Mouse (Mus musculus): Measurements from ENCODE around the gene Sh3pxd2b. TPM values are rescaled to one million over a fixed set of nuclear protein-coding genes. Genes with fewer than 3 reads are reported as not detected.

The Sh3pxd2b gene
- polyA plus RNA-seq, 1 experiment, result 0.37 TPM

GRCm38 (mm10) chr11:32384135-32384801 lies 36.6 kb downstream of the Sh3pxd2b start:
- Histone ChIP-seq H3K27me3 (ENCODE audit: control insufficient read depth, insufficient read depth, low read length) (no peaks in the 10 kb centered on the region), H3K27ac (ENCODE audit: control insufficient read depth, insufficient read depth, low read depth, low read length) (no peak overlapping the region), H3K4me1 (ENCODE audit: control insufficient read depth, insufficient read depth, low read length) (peaks cover 2% of the 10 kb centered on the region; the same call in 1 of the 2 replicates), H3K36me3 (ENCODE audit: control insufficient read depth, insufficient read depth, low read length) (no peaks in the 10 kb centered on the region), H3K4me3 (ENCODE audit: control insufficient read depth, low read depth, low read length) (no peak overlapping the region)
- TF ChIP-seq POLR2A (IDR thresholded peaks at IDR 0.05; ENCODE audit: control insufficient read depth, low read depth, low read length) (no peak), CTCF (IDR thresholded peaks at IDR 0.05; ENCODE audit: control insufficient read depth, insufficient read depth, insufficient replicate concordance, low read depth, low read length) (no peak)

DNA sequence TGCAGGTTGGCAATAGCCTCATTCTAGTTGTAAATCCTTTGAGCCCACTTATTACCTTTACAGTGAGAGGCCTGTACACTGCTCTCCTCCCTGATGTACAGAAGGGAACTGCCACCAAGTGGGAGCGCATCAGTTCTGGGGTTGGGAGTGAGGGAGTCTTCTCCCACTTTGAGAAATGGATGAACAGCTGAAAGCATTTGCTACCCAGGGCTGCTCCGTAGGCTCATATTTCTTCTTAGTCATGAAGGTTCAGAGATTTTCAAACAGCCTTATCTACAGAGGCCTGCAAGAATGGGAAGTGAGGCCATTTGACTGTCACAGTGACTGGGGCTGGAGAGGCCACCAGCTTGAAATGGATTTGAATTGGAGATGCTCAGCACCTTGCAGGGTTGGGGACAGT lies 38.4 kb downstream of the Sh3pxd2b start:
- H3K36me3 ChIP-seq (ENCODE audit: control insufficient read depth, insufficient read depth, low read length), result no peaks in the 10 kb centered on the region
- no peaks in the 10 kb centered on the region for H3K27me3 ChIP-seq (ENCODE audit: control insufficient read depth, insufficient read depth, low read length)

DNA sequence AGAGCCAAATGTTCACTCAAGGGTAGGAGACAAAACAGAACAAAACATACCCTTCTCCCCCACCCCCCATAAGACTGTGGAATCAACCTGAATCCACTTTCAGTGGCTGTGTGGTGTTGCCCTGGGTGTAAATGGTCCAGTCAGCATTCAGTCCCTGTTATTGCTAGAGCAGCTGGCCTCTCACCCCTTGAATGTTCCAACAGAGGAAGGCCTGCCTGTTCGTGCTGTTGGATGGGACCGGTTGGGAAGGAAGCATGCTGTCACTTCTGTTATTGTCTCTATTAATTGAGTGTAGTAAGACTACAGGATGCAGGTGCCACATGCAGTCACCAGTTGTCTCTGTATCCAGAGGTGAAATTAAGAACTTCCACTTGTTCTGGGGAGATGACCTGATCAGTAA lies 40.4 kb downstream of the Sh3pxd2b start:
- TF ChIP-seq CTCF (IDR thresholded peaks at IDR 0.05; ENCODE audit: control insufficient read depth, insufficient read depth, insufficient replicate concordance, low read depth, low read length) (no peak), POLR2A (IDR thresholded peaks at IDR 0.05; ENCODE audit: control insufficient read depth, low read depth, low read length) (no peak)
- Histone ChIP-seq H3K27ac (ENCODE audit: control insufficient read depth, insufficient read depth, low read depth, low read length) (no peak overlapping the region), H3K27me3 (ENCODE audit: control insufficient read depth, insufficient read depth, low read length) (no peaks in the 10 kb centered on the region), H3K4me3 (ENCODE audit: control insufficient read depth, low read depth, low read length) (no peak overlapping the region), H3K36me3 (ENCODE audit: control insufficient read depth, insufficient read depth, low read length) (no peaks in the 10 kb centered on the region), H3K4me1 (ENCODE audit: control insufficient read depth, insufficient read depth, low read length) (peaks cover 2% of the 10 kb centered on the region; the same call in 1 of the 2 replicates)

More for the DNA sequence above, 38.4 kb downstream of the Sh3pxd2b start:
- H3K27ac ChIP-seq (ENCODE audit: control insufficient read depth, insufficient read depth, low read depth, low read length), result no peak overlapping the region
- TF ChIP-seq POLR2A (IDR thresholded peaks at IDR 0.05; ENCODE audit: control insufficient read depth, low read depth, low read length) (no peak), CTCF (IDR thresholded peaks at IDR 0.05; ENCODE audit: control insufficient read depth, insufficient read depth, insufficient replicate concordance, low read depth, low read length) (no peak)
- H3K4me3 ChIP-seq (ENCODE audit: control insufficient read depth, low read depth, low read length), result no peak overlapping the region
- peaks cover 2% of the 10 kb centered on the region; the same call in 1 of the 2 replicates for H3K4me1 ChIP-seq (ENCODE audit: control insufficient read depth, insufficient read depth, low read length)

- no peaks in the 10 kb centered on the region for H3K36me3 ChIP-seq (ENCODE audit: control insufficient read depth, insufficient read depth, low read length)
- no peaks in the 10 kb centered on the region for H3K4me1 ChIP-seq (ENCODE audit: control insufficient read depth, insufficient read depth, low read length)
- H3K4me3 ChIP-seq (ENCODE audit: control insufficient read depth, low read depth, low read length), result no peak overlapping the region
- no peak overlapping the region for H3K27ac ChIP-seq (ENCODE audit: control insufficient read depth, insufficient read depth, low read depth, low read length)
- no peaks in the 10 kb centered on the region for H3K27me3 ChIP-seq (ENCODE audit: control insufficient read depth, insufficient read depth, low read length)
- no peak for TF ChIP-seq CTCF (IDR thresholded peaks at IDR 0.05; ENCODE audit: control insufficient read depth, insufficient read depth, insufficient replicate concordance, low read depth, low read length)
- no peak for TF ChIP-seq POLR2A (IDR thresholded peaks at IDR 0.05; ENCODE audit: control insufficient read depth, low read depth, low read length)
Measured at GRCm38 (mm10) chr11:32393095-32393494, 45.5 kb downstream of the Sh3pxd2b start.

DNA sequence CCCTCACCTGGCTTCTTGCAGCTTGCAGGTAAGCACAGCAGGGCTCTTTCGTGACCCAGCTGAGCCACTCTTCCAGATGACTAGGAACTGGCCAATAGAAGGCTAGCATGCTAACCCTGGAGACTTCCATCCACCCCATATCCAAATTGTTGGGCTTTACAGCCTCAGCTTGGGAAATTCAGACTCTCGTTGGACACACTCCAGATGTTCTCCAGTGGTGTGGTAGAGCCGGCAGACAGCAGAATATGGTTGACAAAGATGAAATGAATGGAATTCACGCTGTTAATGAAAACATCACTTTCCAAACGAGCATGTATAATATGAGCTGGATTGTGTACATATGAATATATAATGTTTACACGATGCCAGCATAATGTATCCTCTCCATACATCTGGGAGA lies 48.2 kb downstream of the Sh3pxd2b start:
- Histone ChIP-seq H3K27ac (ENCODE audit: control insufficient read depth, insufficient read depth, low read depth, low read length) (no peak overlapping the region), H3K36me3 (ENCODE audit: control insufficient read depth, insufficient read depth, low read length) (no peaks in the 10 kb centered on the region), H3K27me3 (ENCODE audit: control insufficient read depth, insufficient read depth, low read length) (no peaks in the 10 kb centered on the region), H3K4me3 (ENCODE audit: control insufficient read depth, low read depth, low read length) (no peak overlapping the region), H3K4me1 (ENCODE audit: control insufficient read depth, insufficient read depth, low read length) (no peaks in the 10 kb centered on the region)
- TF ChIP-seq POLR2A (IDR thresholded peaks at IDR 0.05; ENCODE audit: control insufficient read depth, low read depth, low read length), result no peak

- no peaks in the 10 kb centered on the region for H3K36me3 ChIP-seq (ENCODE audit: control insufficient read depth, insufficient read depth, low read length)
- no peak overlapping the region for H3K27ac ChIP-seq (ENCODE audit: control insufficient read depth, insufficient read depth, low read depth, low read length)
- H3K4me3 ChIP-seq (ENCODE audit: control insufficient read depth, low read depth, low read length), result no peak overlapping the region
- no peak for TF ChIP-seq CTCF (IDR thresholded peaks at IDR 0.05; ENCODE audit: control insufficient read depth, insufficient read depth, insufficient replicate concordance, low read depth, low read length)
- no peak for TF ChIP-seq POLR2A (IDR thresholded peaks at IDR 0.05; ENCODE audit: control insufficient read depth, low read depth, low read length)
- H3K4me1 ChIP-seq (ENCODE audit: control insufficient read depth, insufficient read depth, low read length), result no peaks in the 10 kb centered on the region
- no peaks in the 10 kb centered on the region for H3K27me3 ChIP-seq (ENCODE audit: control insufficient read depth, insufficient read depth, low read length)
Measured at GRCm38 (mm10) chr11:32398446-32398845, 50.8 kb downstream of the Sh3pxd2b start.

GRCm38 (mm10) chr11:32399261-32399660 lies 51.6 kb downstream of the Sh3pxd2b start:
- Histone ChIP-seq H3K27ac (ENCODE audit: control insufficient read depth, insufficient read depth, low read depth, low read length) (no peak overlapping the region), H3K4me1 (ENCODE audit: control insufficient read depth, insufficient read depth, low read length) (no peaks in the 10 kb centered on the region), H3K27me3 (ENCODE audit: control insufficient read depth, insufficient read depth, low read length) (no peaks in the 10 kb centered on the region), H3K36me3 (ENCODE audit: control insufficient read depth, insufficient read depth, low read length) (no peaks in the 10 kb centered on the region), H3K4me3 (ENCODE audit: control insufficient read depth, low read depth, low read length) (no peak overlapping the region)
- no peak for TF ChIP-seq POLR2A (IDR thresholded peaks at IDR 0.05; ENCODE audit: control insufficient read depth, low read depth, low read length)

DNA sequence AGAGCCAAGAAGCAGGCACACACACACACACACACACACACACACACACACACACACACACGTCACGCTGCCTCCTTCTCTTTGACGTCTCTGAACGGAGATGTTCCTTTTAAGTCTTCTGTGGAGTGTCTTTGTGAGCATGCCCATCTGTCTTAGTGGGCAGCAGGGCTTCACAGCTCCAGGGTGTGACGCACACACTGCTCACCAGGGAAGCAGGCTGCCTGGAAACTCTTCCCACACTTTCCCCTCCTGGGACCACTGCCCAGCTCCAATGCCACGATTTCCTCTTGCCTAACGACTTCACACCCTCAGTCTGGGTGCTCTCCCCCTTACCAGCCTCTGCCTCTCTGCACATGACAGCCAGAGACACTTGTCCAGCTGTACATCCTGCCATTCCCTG lies 55.1 kb downstream of the Sh3pxd2b start:
- no peaks in the 10 kb centered on the region for H3K4me1 ChIP-seq (ENCODE audit: control insufficient read depth, insufficient read depth, low read length)
- TF ChIP-seq POLR2A (IDR thresholded peaks at IDR 0.05; ENCODE audit: control insufficient read depth, low read depth, low read length), result no peak
- no peak for TF ChIP-seq CTCF (IDR thresholded peaks at IDR 0.05; ENCODE audit: control insufficient read depth, insufficient read depth, insufficient replicate concordance, low read depth, low read length)
- no peak overlapping the region for H3K27ac ChIP-seq (ENCODE audit: control insufficient read depth, insufficient read depth, low read depth, low read length)
- no peaks in the 10 kb centered on the region for H3K27me3 ChIP-seq (ENCODE audit: control insufficient read depth, insufficient read depth, low read length)
- no peaks in the 10 kb centered on the region for H3K36me3 ChIP-seq (ENCODE audit: control insufficient read depth, insufficient read depth, low read length)
- no peak overlapping the region for H3K4me3 ChIP-seq (ENCODE audit: control insufficient read depth, low read depth, low read length)
